Comparison of ENCODE assay signal across 8 mouse cellular contexts in genomic region chr8:11602006-11602680, GRCm38 (mm10). TPM values are rescaled to one million over a fixed set of nuclear protein-coding genes. Genes with fewer than 3 reads are reported as not detected.
A peak's percentile ranks its signal among the peaks of the same experiment; 100 is the strongest.
DNase-seq lines count a peak whose midpoint lies in the region; ATAC-seq lines count a peak whose summit lies in the region.

No protein-coding gene starts in this region.

- no peak overlapping the region for H3K4me3 ChIP-seq in hindbrain, embryonic 10.5 days
- H3K4me3 ChIP-seq in hindbrain, embryonic 16.5 days (ENCODE audit: low read length), result no peak overlapping the region
- no peak overlapping the region for H3K4me3 ChIP-seq in midbrain, embryonic 12.5 days

- intact Hi-C loops in left cerebral cortex, postnatal 25 days (cut with DNase I), result no loop called here

- H3K27me3 ChIP-seq in hindbrain, embryonic 10.5 days (ENCODE audit: insufficient read depth, poor library complexity, severe bottlenecking), result no peaks in the 10 kb centered on the region
- H3K27me3 ChIP-seq in hindbrain, embryonic 16.5 days (replicated peaks; ENCODE audit: control insufficient read depth, insufficient read depth, low read length), result no peaks in the 10 kb centered on the region
- no peaks in the 10 kb centered on the region for H3K27me3 ChIP-seq in midbrain, embryonic 12.5 days

- H3K4me1 ChIP-seq in hindbrain, embryonic 10.5 days (replicated peaks), result no peaks in the 10 kb centered on the region
- no peaks in the 10 kb centered on the region for H3K4me1 ChIP-seq in hindbrain, embryonic 16.5 days (ENCODE audit: control insufficient read depth, insufficient read depth, low read depth, low read length)
- H3K4me1 ChIP-seq in midbrain, embryonic 12.5 days, result no peaks in the 10 kb centered on the region

- peaks cover 25% of the 10 kb centered on the region for H3K36me3 ChIP-seq in hindbrain, embryonic 10.5 days
- H3K36me3 ChIP-seq in hindbrain, embryonic 16.5 days (ENCODE audit: control insufficient read depth, insufficient read depth, low read length), result no peaks in the 10 kb centered on the region
- peaks cover 10% of the 10 kb centered on the region for H3K36me3 ChIP-seq in midbrain, embryonic 12.5 days

- H3K9me3 ChIP-seq in hindbrain, embryonic 10.5 days, result 0 out of 2 replicates have a peak, but pooled peaks cover 5% of the 10 kb centered on the region
- no peaks in the 10 kb centered on the region for H3K9me3 ChIP-seq in hindbrain, embryonic 16.5 days (ENCODE audit: control insufficient read depth, low read length)
- H3K9me3 ChIP-seq in midbrain, embryonic 12.5 days, result no peaks in the 10 kb centered on the region

- 48% methylated on average over 14 of the region's 14 CpGs for WGBS in hindbrain, embryonic 10.5 days
- WGBS in hindbrain, embryonic 16.5 days, result 35% methylated on average over 14 of the region's 14 CpGs
- WGBS in midbrain, embryonic 12.5 days, result 44% methylated on average over 14 of the region's 14 CpGs

- no peak overlapping the region for H3K9ac ChIP-seq in hindbrain, embryonic 16.5 days (ENCODE audit: low read depth, low read length)
- H3K9ac ChIP-seq in midbrain, embryonic 12.5 days (replicated peaks), result no peak overlapping the region

- no peak overlapping the region for H3K27ac ChIP-seq in hindbrain, embryonic 10.5 days
- no peak overlapping the region for H3K27ac ChIP-seq in hindbrain, embryonic 16.5 days (ENCODE audit: low read depth, low read length)
- no peak overlapping the region for H3K27ac ChIP-seq in midbrain, embryonic 12.5 days (replicated peaks)

- peak; percentile 65 for DNase-seq in hindbrain, embryonic 10.5 days (ENCODE audit: low spot score)
- DNase-seq in cerebellum, adult 9-10 months, result peak; percentile 63
- peak; percentile 43 to 48 for DNase-seq in frontal cortex, postnatal 36 days (ENCODE audit: low spot score in 2 of 2)
- peak; percentile 42 to 48 for DNase-seq in left cerebral cortex, postnatal 25 days (ENCODE audit: low spot score in 2 of 2)
- DNase-seq in spleen, postnatal 10 days (ENCODE audit: low spot score in 2 of 2), result peak; percentile 37 to 74

- no peak; the same call in 1 of the 2 replicates for ATAC-seq in hindbrain, embryonic 16.5 days
- ATAC-seq in inflammation-experienced regulatory T-cells, adult 6 months, result peak; percentile 78
- ATAC-seq in midbrain, embryonic 12.5 days (ENCODE audit: low FRiP score, low read depth), result peak; percentile 47; the same call in 1 of the 2 replicates

- H3K4me2 ChIP-seq in hindbrain, embryonic 16.5 days (ENCODE audit: low read length), result no peak overlapping the region
- no peak overlapping the region for H3K4me2 ChIP-seq in midbrain, embryonic 12.5 days (replicated peaks)

RNA-seq across cellular contexts. Expression of gene Ankrd10, which starts 33.4 kb away (rescaled TPM):
- polyA plus RNA-seq in hindbrain, embryonic 10.5 days (2016; fragmentation: Nextera tagmentation; extraction: Ambion mirVana), result 92.6 and 108 TPM in 2 replicates
- 71.4 and 80.5 TPM in 2 replicates for polyA plus RNA-seq in hindbrain, embryonic 16.5 days (2015; fragmentation: Nextera tagmentation; extraction: Ambion mirVana)
- 10 to 100 TPM; 45.0 to 72.2 (median 70.9) TPM for polyA plus RNA-seq in inflammation-experienced regulatory T-cells, adult 6 months (2017; shearing (Covaris generic))
- 10 to 100 TPM; 44.9 to 59.9 TPM for total RNA-seq in left cerebral cortex, postnatal 25 days (2021)
- 119 TPM in 2 replicates for polyA plus RNA-seq in midbrain, embryonic 12.5 days (2016; fragmentation: Nextera tagmentation; extraction: Ambion mirVana)

RNA-seq across cellular contexts. Expression of gene Ing1, which starts 46.8 kb away (rescaled TPM):
- 31.0 and 31.3 TPM in 2 replicates for polyA plus RNA-seq in hindbrain, embryonic 10.5 days (2016; fragmentation: Nextera tagmentation; extraction: Ambion mirVana)
- polyA plus RNA-seq in hindbrain, embryonic 16.5 days (2015; fragmentation: Nextera tagmentation; extraction: Ambion mirVana), result 31.3 and 36.3 TPM in 2 replicates
- polyA plus RNA-seq in inflammation-experienced regulatory T-cells, adult 6 months (2017; shearing (Covaris generic)), result 10 to 100 TPM; 59.2 to 68.3 (median 67.9) TPM
- total RNA-seq in left cerebral cortex, postnatal 25 days (2021), result 10 to 100 TPM; 44.9 to 45.3 TPM
- 45.2 and 49.3 TPM in 2 replicates for polyA plus RNA-seq in midbrain, embryonic 12.5 days (2016; fragmentation: Nextera tagmentation; extraction: Ambion mirVana)

RNA-seq across cellular contexts. Expression of gene Cars2, which starts 51.6 kb away (rescaled TPM):
- 18.9 and 19.5 TPM in 2 replicates for polyA plus RNA-seq in hindbrain, embryonic 10.5 days (2016; fragmentation: Nextera tagmentation; extraction: Ambion mirVana)
- 25.2 and 25.5 TPM in 2 replicates for polyA plus RNA-seq in hindbrain, embryonic 16.5 days (2015; fragmentation: Nextera tagmentation; extraction: Ambion mirVana)
- 10 to 100 TPM; 10.2 to 17.0 (median 13.0) TPM for polyA plus RNA-seq in inflammation-experienced regulatory T-cells, adult 6 months (2017; shearing (Covaris generic))
- 10 to 100 TPM; 19.2 to 19.6 TPM for total RNA-seq in left cerebral cortex, postnatal 25 days (2021)
- 17.6 and 20.9 TPM in 2 replicates for polyA plus RNA-seq in midbrain, embryonic 12.5 days (2016; fragmentation: Nextera tagmentation; extraction: Ambion mirVana)
